Mouse (Mus musculus) embryonic facial prominence, embryonic 15.5 days (tissue): Measurements from ENCODE around the gene 4930404N11Rik. TPM values are rescaled to one million over a fixed set of nuclear protein-coding genes. Genes with fewer than 3 reads are reported as not detected.

Experiments
- ATAC-seq: fragments of 200-750 bp; cut with Nextera tagmentation; 2 replicates; pipeline ENCODE4 v1.8.0; 2017; ENCODE audit warnings: low read depth, moderate TSS enrichment; ENCODE audit not compliant: insufficient number of reproducible peaks, low FRiP score, low TSS enrichment
- H3K27ac ChIP-seq: fragments of 300-500 bp; sonication (generic); replicated peaks from 2 replicates; pipeline ENCODE4 v1.5.1; 2015; ENCODE audit warnings: mild to moderate bottlenecking, inconsistent platforms
- H3K27me3 ChIP-seq: fragments of 300-500 bp; sonication (generic); 2 replicates; pipeline ENCODE4 v1.6.1; 2015; ENCODE audit warnings: inconsistent platforms
- H3K36me3 ChIP-seq: fragments of 300-500 bp; sonication (generic); 2 replicates; pipeline ENCODE4 v1.6.1; 2015; ENCODE audit warnings: mild to moderate bottlenecking, inconsistent platforms
- H3K4me1 ChIP-seq: fragments of 300-500 bp; sonication (generic); 2 replicates; pipeline ENCODE4 v1.6.1; 2015; ENCODE audit warnings: inconsistent platforms
- H3K4me2 ChIP-seq: fragments of 300-500 bp; sonication (generic); replicated peaks from 2 replicates; pipeline ENCODE4 v1.6.1; 2015; ENCODE audit warnings: mild to moderate bottlenecking, inconsistent platforms
- H3K4me3 ChIP-seq: fragments of 300-500 bp; sonication (generic); replicated peaks from 2 replicates; pipeline ENCODE4 v1.5.1; 2015; ENCODE audit warnings: mild to moderate bottlenecking, inconsistent platforms
- H3K9ac ChIP-seq: fragments of 300-500 bp; sonication (generic); 2 replicates; pipeline ENCODE4 v1.6.1; 2015; ENCODE audit warnings: inconsistent platforms
- H3K9me3 ChIP-seq: fragments of 300-500 bp; sonication (generic); replicated peaks from 2 replicates; pipeline ENCODE4 v1.6.1; 2016; ENCODE audit warnings: inconsistent platforms
- WGBS: fragments of 180-500 bp; shearing (Covaris S2); methylation state at CpG from one replicate; pipeline ENCODE4 v1.1.7; 2015; 5-methylcytosine and 5-hydroxymethylcytosine counted together
- polyA plus RNA-seq: library from polyadenylated mRNA; unstranded; fragments of >200 nt; fragmentation: Nextera tagmentation; extraction: Ambion mirVana; gene quantifications from 2 replicates; pipeline ENCODE4 v1.2.1, GENCODE M21; 2015

The 4930404N11Rik gene
- polyA plus RNA-seq, 1 experiment from 2014 or later, result 0.73 TPM

DNA sequence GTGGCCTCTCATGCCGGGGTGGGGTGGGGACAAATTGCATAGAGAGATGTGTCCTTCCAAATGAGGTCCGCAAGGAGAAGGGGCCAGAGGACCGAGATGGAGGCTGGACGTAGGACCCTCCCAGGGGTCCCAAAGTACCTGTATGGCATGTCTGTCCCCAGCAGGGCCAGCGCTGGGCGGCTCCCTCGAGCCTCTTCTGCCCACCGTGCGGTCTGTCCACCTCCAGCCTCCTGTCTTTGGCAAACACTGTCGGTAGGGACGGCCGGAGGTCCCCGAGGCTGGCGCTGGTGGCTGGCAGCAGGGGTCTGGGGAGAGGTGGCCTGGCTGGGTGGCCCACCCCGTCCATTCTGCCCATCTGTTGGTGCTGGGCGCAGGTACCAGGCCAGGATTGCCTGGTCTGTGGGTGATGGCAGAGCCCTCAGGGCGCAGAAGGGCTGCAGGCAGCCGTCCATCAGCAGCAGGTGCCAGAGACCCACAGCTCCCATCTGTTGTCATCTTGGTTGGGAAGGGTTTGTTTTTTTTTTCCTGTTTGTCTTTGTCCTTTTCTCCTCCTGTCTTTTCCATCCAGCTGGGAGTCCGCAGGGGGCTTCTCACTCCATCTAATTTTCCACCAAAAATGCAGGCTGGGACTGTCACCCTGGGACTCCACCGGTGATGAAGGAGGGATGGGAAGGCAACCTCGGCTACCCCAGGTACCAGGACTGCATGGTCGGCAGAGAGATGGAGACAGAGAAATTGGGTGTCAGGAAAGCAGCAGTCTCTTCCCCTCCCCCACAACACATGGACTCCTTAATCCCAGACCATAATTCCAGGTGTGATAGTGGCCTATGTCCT, 35.0 kb upstream of the 4930404N11Rik start:
- H3K9ac ChIP-seq, result no peak overlapping the region
- H3K4me2 ChIP-seq, result no peak overlapping the region
- H3K9me3 ChIP-seq, result no peaks in the 10 kb centered on the region
- 62% methylated on average over 22 of the region's 22 CpGs for WGBS
- H3K27ac ChIP-seq, result peak overlapping the region; percentile 90; the same call in 1 of the 2 replicates
- H3K36me3 ChIP-seq, result peaks cover 62% of the 10 kb centered on the region
- H3K4me3 ChIP-seq, result no peak overlapping the region
- no peaks in the 10 kb centered on the region for H3K27me3 ChIP-seq
- peaks cover 56% of the 10 kb centered on the region for H3K4me1 ChIP-seq
- ATAC-seq, result no peak

- H3K36me3 ChIP-seq, result peaks cover 56% of the 10 kb centered on the region
- H3K4me2 ChIP-seq, result no peak overlapping the region
- no peak overlapping the region for H3K9ac ChIP-seq
- WGBS, result 82% methylated on average over 18 of the region's 18 CpGs
- no peaks in the 10 kb centered on the region for H3K9me3 ChIP-seq
- H3K4me3 ChIP-seq, result no peak overlapping the region
- peaks cover 56% of the 10 kb centered on the region for H3K4me1 ChIP-seq
- H3K27ac ChIP-seq, result no peak overlapping the region
- ATAC-seq, result no peak
- H3K27me3 ChIP-seq, result no peaks in the 10 kb centered on the region
Measured at GRCm38 (mm10) chr10:81399798-81400308, 34.2 kb upstream of the 4930404N11Rik start.

DNA sequence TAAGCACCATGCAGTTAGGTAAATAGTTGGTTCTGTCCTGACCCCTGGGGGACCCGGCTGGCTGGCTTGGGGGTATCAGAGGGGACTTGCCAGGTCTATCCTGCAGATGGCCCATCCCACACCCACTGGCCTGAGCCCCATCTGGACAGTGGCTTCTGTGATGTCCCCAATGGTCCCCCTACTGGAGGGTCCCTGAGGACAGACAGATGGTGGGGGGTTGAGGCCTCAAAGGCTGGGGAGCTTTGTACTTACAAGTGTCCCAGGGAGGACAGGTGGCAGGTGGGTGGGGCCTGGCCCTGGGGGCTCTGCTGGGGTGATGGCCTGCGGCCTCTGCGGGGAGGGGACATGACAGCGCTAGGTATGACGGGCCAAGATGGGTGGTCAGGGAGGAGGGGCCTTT, 33.7 kb upstream of the 4930404N11Rik start:
- Histone ChIP-seq H3K9ac (no peak overlapping the region), H3K4me1 (peaks cover 53% of the 10 kb centered on the region), H3K4me2 (no peak overlapping the region), H3K27me3 (no peaks in the 10 kb centered on the region), H3K9me3 (no peaks in the 10 kb centered on the region), H3K36me3 (peaks cover 51% of the 10 kb centered on the region), H3K4me3 (no peak overlapping the region), H3K27ac (no peak overlapping the region)
- 61% methylated on average over 5 of the region's 5 CpGs for WGBS
- ATAC-seq, result no peak

GRCm38 (mm10) chr10:81396749-81397148, 31.1 kb upstream of the 4930404N11Rik start:
- no peak for ATAC-seq
- Histone ChIP-seq H3K4me1 (peaks cover 48% of the 10 kb centered on the region), H3K27ac (peak overlapping the region; percentile 7; the same call in 1 of the 2 replicates), H3K4me2 (no peak overlapping the region), H3K36me3 (peaks cover 38% of the 10 kb centered on the region), H3K9me3 (no peaks in the 10 kb centered on the region), H3K27me3 (no peaks in the 10 kb centered on the region), H3K4me3 (no peak overlapping the region), H3K9ac (no peak overlapping the region)
- WGBS, result 68% methylated on average over 5 of the region's 5 CpGs

DNA sequence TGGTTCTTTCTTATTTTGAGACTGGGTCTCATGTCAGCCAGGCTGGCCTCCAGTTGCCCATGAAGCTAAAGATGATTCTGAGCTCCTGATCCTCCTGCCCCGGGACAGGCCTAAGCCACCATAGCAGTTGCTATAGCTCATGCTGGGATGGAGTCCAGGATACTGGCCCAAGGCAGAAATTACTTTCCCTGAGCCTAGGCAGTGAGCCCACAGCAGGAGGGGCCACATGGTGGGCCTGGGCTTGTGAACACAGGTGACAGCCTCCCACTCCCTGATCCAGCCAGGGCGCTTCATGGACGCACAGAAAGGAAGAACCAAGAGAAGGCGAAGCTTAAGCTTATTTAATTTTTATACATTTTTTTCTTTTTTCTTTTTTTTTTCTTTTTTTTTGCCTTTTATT, 30.2 kb upstream of the 4930404N11Rik start:
- 85% methylated on average over 4 of the region's 4 CpGs for WGBS
- ATAC-seq, result no peak

GRCm38 (mm10) chr10:81395127-81395526, 29.5 kb upstream of the 4930404N11Rik start:
- no peak overlapping the region for H3K27ac ChIP-seq

More for the DNA sequence above, 30.2 kb upstream of the 4930404N11Rik start:
- H3K4me2 ChIP-seq, result no peak overlapping the region
- no peak overlapping the region; the same call in 1 of the 2 replicates for H3K27ac ChIP-seq
- no peak overlapping the region for H3K9ac ChIP-seq
- H3K9me3 ChIP-seq, result no peaks in the 10 kb centered on the region
- peaks cover 39% of the 10 kb centered on the region for H3K4me1 ChIP-seq
- H3K4me3 ChIP-seq, result no peak overlapping the region
- H3K36me3 ChIP-seq, result peaks cover 37% of the 10 kb centered on the region
- H3K27me3 ChIP-seq, result no peaks in the 10 kb centered on the region

GRCm38 (mm10) chr10:81393456-81394063, 27.9 kb upstream of the 4930404N11Rik start:
- no peaks in the 10 kb centered on the region for H3K27me3 ChIP-seq
- 6% methylated on average over 19 of the region's 19 CpGs for WGBS
- peak overlapping the region; percentile 60 for H3K27ac ChIP-seq
- peak overlapping the region; percentile 30 for H3K4me3 ChIP-seq
- peak overlapping the region; percentile 61 for H3K4me2 ChIP-seq
- H3K9ac ChIP-seq, result peak overlapping the region; percentile 33
- peaks cover 28% of the 10 kb centered on the region for H3K36me3 ChIP-seq
- H3K9me3 ChIP-seq, result no peaks in the 10 kb centered on the region
- peaks cover 44% of the 10 kb centered on the region for H3K4me1 ChIP-seq
- no peak for ATAC-seq

More at GRCm38 (mm10) chr10:81395127-81395526, 29.5 kb upstream of the 4930404N11Rik start:
- Histone ChIP-seq H3K36me3 (peaks cover 30% of the 10 kb centered on the region), H3K4me2 (no peak overlapping the region), H3K9ac (no peak overlapping the region), H3K4me3 (no peak overlapping the region), H3K4me1 (peaks cover 35% of the 10 kb centered on the region), H3K27me3 (no peaks in the 10 kb centered on the region), H3K9me3 (no peaks in the 10 kb centered on the region)
- 19% methylated on average over 5 of the region's 5 CpGs for WGBS
- ATAC-seq, result no peak

- WGBS, result 62% methylated on average over 14 of the region's 14 CpGs
Measured at GRCm38 (mm10) chr10:81392781-81393185, 27.2 kb upstream of the 4930404N11Rik start, which contains the start of gene Smim24. Smim24 (plus strand) TSS chr10:81393051.

GRCm38 (mm10) chr10:81392270-81392669, 26.7 kb upstream of the 4930404N11Rik start:
- no peak overlapping the region for H3K9ac ChIP-seq
- H3K4me2 ChIP-seq, result no peak overlapping the region
- no peaks in the 10 kb centered on the region for H3K27me3 ChIP-seq
- 77% methylated on average over 6 of the region's 6 CpGs for WGBS
- no peaks in the 10 kb centered on the region for H3K9me3 ChIP-seq
- no peak overlapping the region for H3K4me3 ChIP-seq
- peaks cover 37% of the 10 kb centered on the region for H3K4me1 ChIP-seq
- H3K36me3 ChIP-seq, result peaks cover 30% of the 10 kb centered on the region
- H3K27ac ChIP-seq, result no peak overlapping the region
- ATAC-seq, result no peak

More at GRCm38 (mm10) chr10:81392781-81393185, 27.2 kb upstream of the 4930404N11Rik start, which contains the start of gene Smim24:
- Histone ChIP-seq H3K36me3 (peaks cover 30% of the 10 kb centered on the region), H3K4me3 (peak within 1 kb of the TSS; percentile 30), H3K9ac (peak within 1 kb of the TSS; percentile 33), H3K27me3 (no peaks in the 10 kb centered on the region), H3K9me3 (no peaks in the 10 kb centered on the region), H3K4me1 (peaks cover 43% of the 10 kb centered on the region), H3K4me2 (peak within 1 kb of the TSS; percentile 61), H3K27ac (peak within 1 kb of the TSS; percentile 60)
- no peak for ATAC-seq

GRCm38 (mm10) chr10:81390678-81390965, 25.0 kb upstream of the 4930404N11Rik start:
- ATAC-seq, result no peak
- H3K27ac ChIP-seq, result no peak overlapping the region
- H3K9ac ChIP-seq, result no peak overlapping the region
- no peak overlapping the region for H3K4me3 ChIP-seq
- WGBS, result 92% methylated on average over 13 of the region's 13 CpGs
- H3K4me1 ChIP-seq, result peaks cover 38% of the 10 kb centered on the region
- H3K27me3 ChIP-seq, result no peaks in the 10 kb centered on the region
- no peak overlapping the region for H3K4me2 ChIP-seq
- peaks cover 38% of the 10 kb centered on the region for H3K36me3 ChIP-seq
- no peaks in the 10 kb centered on the region for H3K9me3 ChIP-seq
